ENCODE assay signal across 9 mouse cellular contexts in the genomic region with DNA sequence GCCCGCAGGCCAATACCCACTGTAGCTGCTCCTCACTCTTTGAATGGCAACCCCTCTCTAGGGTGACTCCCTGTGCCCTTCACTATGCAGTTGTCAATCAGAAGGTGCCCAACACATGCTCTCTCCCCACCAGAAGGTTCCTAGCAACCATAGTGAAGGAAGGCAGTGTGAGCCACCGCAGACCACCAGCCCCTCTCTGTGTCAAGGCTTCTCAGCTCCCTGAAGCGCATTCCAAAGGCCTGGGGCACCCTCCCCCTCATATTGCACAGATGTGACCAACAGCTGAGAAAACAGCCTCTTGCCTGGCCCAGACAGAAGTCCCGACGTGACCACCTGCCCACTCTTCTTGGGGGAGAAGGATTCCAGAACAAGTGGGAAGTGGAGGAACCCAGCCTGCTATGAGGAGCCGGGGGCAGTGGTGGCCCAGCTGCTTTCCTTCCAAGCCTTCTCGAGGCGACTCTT. TPM values are rescaled to one million over a fixed set of nuclear protein-coding genes. Genes with fewer than 3 reads are reported as not detected.
DNase-seq lines count a peak whose midpoint lies in the region; ATAC-seq and TF ChIP-seq lines count a peak whose summit lies in the region.
"Had no signal": no experiment of that assay in that cellular context is flagged by ENCODE, and none has a peak within 500 bp of the region (broad histone marks: within the 10 kb centered on the region; RNA-seq: fewer than 3 reads in every experiment).

No protein-coding gene starts in this region.

- H3K4me1 ChIP-seq in cortical plate, adult 2 months (ENCODE audit: control insufficient read depth, insufficient read depth, low read length), result peaks cover 2% of the 10 kb centered on the region; the same call in 1 of the 2 replicates
- peaks cover 49% of the 10 kb centered on the region for H3K4me1 ChIP-seq in hindbrain, embryonic 13.5 days (replicated peaks)
- H3K4me1 ChIP-seq in midbrain, embryonic 13.5 days (replicated peaks), result peaks cover 55% of the 10 kb centered on the region

- no peak overlapping the region for H3K27ac ChIP-seq in cortical plate, adult 2 months (ENCODE audit: insufficient read depth, low read length)
- H3K27ac ChIP-seq in hindbrain, embryonic 13.5 days, result peak overlapping the region; percentile 83
- H3K27ac ChIP-seq in midbrain, embryonic 13.5 days, result peak overlapping the region; percentile 90

- ATAC-seq in hindbrain, embryonic 13.5 days (ENCODE audit: low FRiP score), result peak; percentile 33
- ATAC-seq in midbrain, embryonic 13.5 days, result peak; percentile 44

- no peak for TF ChIP-seq POLR2A in cortical plate, adult 2 months (IDR thresholded peaks at IDR 0.05; ENCODE audit: extremely low read depth, insufficient read depth, low read length)

- no peaks in the 10 kb centered on the region for H3K9me3 ChIP-seq in hindbrain, embryonic 13.5 days
- no peaks in the 10 kb centered on the region for H3K9me3 ChIP-seq in midbrain, embryonic 13.5 days

- peak; percentile 89 for DNase-seq in heart, adult 11 months
- DNase-seq in heart, adult 9 months (ENCODE audit: low spot score in 2 of 2), result no peak
- no peak for DNase-seq in right cerebral cortex, postnatal 25 days
- DNase-seq in cerebellum, postnatal 36 days, result no peak
- no peak for DNase-seq in adrenal gland, postnatal 36 days
- DNase-seq: adrenal gland, postnatal 14 days had no signal

- peak overlapping the region; percentile 3; the same call in 1 of the 2 replicates for H3K4me3 ChIP-seq in cortical plate, adult 2 months (ENCODE audit: insufficient read depth, low read length)
- peak overlapping the region; percentile 60 for H3K4me3 ChIP-seq in hindbrain, embryonic 13.5 days
- peak overlapping the region; percentile 70 for H3K4me3 ChIP-seq in midbrain, embryonic 13.5 days (replicated peaks)

- peak overlapping the region; percentile 95 for H3K4me2 ChIP-seq in hindbrain, embryonic 13.5 days
- H3K4me2 ChIP-seq in midbrain, embryonic 13.5 days (replicated peaks), result peak overlapping the region; percentile 94

- H3K9ac ChIP-seq in hindbrain, embryonic 13.5 days, result peak overlapping the region; percentile 84
- H3K9ac ChIP-seq in midbrain, embryonic 13.5 days (replicated peaks), result peak overlapping the region; percentile 89

- no peak for TF ChIP-seq CTCF in cortical plate, adult 2 months (IDR thresholded peaks at IDR 0.05; ENCODE audit: extremely low read depth, insufficient read depth, low read length)

- peaks cover 13% of the 10 kb centered on the region; the same call in 1 of the 2 replicates for H3K27me3 ChIP-seq in hindbrain, embryonic 13.5 days
- no peaks in the 10 kb centered on the region for H3K27me3 ChIP-seq in midbrain, embryonic 13.5 days

- peaks cover 4% of the 10 kb centered on the region; the same call in 1 of the 2 replicates for H3K36me3 ChIP-seq in hindbrain, embryonic 13.5 days
- H3K36me3 ChIP-seq in midbrain, embryonic 13.5 days, result peaks cover 19% of the 10 kb centered on the region

- WGBS in hindbrain, embryonic 13.5 days, result 4% methylated on average over 8 of the region's 8 CpGs
- WGBS in midbrain, embryonic 13.5 days, result 3% methylated on average over 8 of the region's 8 CpGs

RNA-seq across cellular contexts. Expression of a gene that starts 1.4 kb away (rescaled TPM):
- polyA plus RNA-seq in cortical plate, adult 2 months (2012; rRNA removed), result 3.1 and 3.6 TPM in 2 replicates
- polyA plus RNA-seq in hindbrain, embryonic 13.5 days (2015; fragmentation: Nextera tagmentation; extraction: Ambion mirVana), result 49.5 and 55.3 TPM in 2 replicates
- polyA plus RNA-seq in midbrain, embryonic 13.5 days (2015; fragmentation: Nextera tagmentation; extraction: Ambion mirVana), result 61.9 and 77.6 TPM in 2 replicates
- 10 to 100 TPM in 1 of 2 experiments, 1 to 10 TPM in 1; 8.8 to 13.3 TPM for total RNA-seq in adrenal gland, postnatal 36 days (2021)

RNA-seq across cellular contexts. Expression of a gene that starts 23.8 kb away (rescaled TPM):
- 5.2 and 6.2 TPM in 2 replicates for polyA plus RNA-seq in cortical plate, adult 2 months (2012; rRNA removed)
- polyA plus RNA-seq in hindbrain, embryonic 13.5 days (2015; fragmentation: Nextera tagmentation; extraction: Ambion mirVana), result 145 and 148 TPM in 2 replicates
- 129 and 135 TPM in 2 replicates for polyA plus RNA-seq in midbrain, embryonic 13.5 days (2015; fragmentation: Nextera tagmentation; extraction: Ambion mirVana)
- total RNA-seq in adrenal gland, postnatal 36 days (2021), result under 1 TPM in 1 of 2 experiments, not detected in 1; 0.33 TPM
- total RNA-seq: adrenal gland, postnatal 14 days had no signal

RNA-seq across cellular contexts. Expression of a gene that starts 27.8 kb away (rescaled TPM):
- 378 and 380 TPM in 2 replicates for polyA plus RNA-seq in cortical plate, adult 2 months (2012; rRNA removed)
- 35.8 and 39.8 TPM in 2 replicates for polyA plus RNA-seq in hindbrain, embryonic 13.5 days (2015; fragmentation: Nextera tagmentation; extraction: Ambion mirVana)
- polyA plus RNA-seq in midbrain, embryonic 13.5 days (2015; fragmentation: Nextera tagmentation; extraction: Ambion mirVana), result 10.1 and 14.0 TPM in 2 replicates
- total RNA-seq in adrenal gland, postnatal 36 days (2021), result 10 to 100 TPM; 45.9 to 47.8 TPM

RNA-seq across cellular contexts. Expression of a gene that starts 41.7 kb away (rescaled TPM):
- 45.0 and 48.7 TPM in 2 replicates for polyA plus RNA-seq in cortical plate, adult 2 months (2012; rRNA removed)
- 19.3 and 20.7 TPM in 2 replicates for polyA plus RNA-seq in hindbrain, embryonic 13.5 days (2015; fragmentation: Nextera tagmentation; extraction: Ambion mirVana)
- 19.8 and 24.9 TPM in 2 replicates for polyA plus RNA-seq in midbrain, embryonic 13.5 days (2015; fragmentation: Nextera tagmentation; extraction: Ambion mirVana)
- 10 to 100 TPM; 14.3 to 16.1 TPM for total RNA-seq in adrenal gland, postnatal 36 days (2021)

RNA-seq across cellular contexts. Expression of a gene that starts 42.1 kb away (rescaled TPM):
- polyA plus RNA-seq in cortical plate, adult 2 months (2012; rRNA removed), result 11.3 and 12.0 TPM in 2 replicates
- 40.1 and 40.7 TPM in 2 replicates for polyA plus RNA-seq in hindbrain, embryonic 13.5 days (2015; fragmentation: Nextera tagmentation; extraction: Ambion mirVana)
- 49.2 and 51.0 TPM in 2 replicates for polyA plus RNA-seq in midbrain, embryonic 13.5 days (2015; fragmentation: Nextera tagmentation; extraction: Ambion mirVana)
- 10 to 100 TPM; 20.7 to 22.0 TPM for total RNA-seq in adrenal gland, postnatal 36 days (2021)

Comparison
In these comparisons a context has a peak if more than half of its experiments do, and no peak if none do; other contexts are left out.
1. H3K4me3 ChIP-seq: peak in every context shown above with its lines; median percentile 70 in midbrain, embryonic 13.5 days; 60 in hindbrain, embryonic 13.5 days; 3 in cortical plate, adult 2 months.
2. RNA of a gene that starts 1.4 kb away (polyA plus RNA-seq): 61.9 to 77.6 TPM in midbrain, embryonic 13.5 days and 49.5 to 55.3 TPM in hindbrain, embryonic 13.5 days; 3.1 to 3.6 TPM in cortical plate, adult 2 months; every median in the first group is over 10 times any median in the second.
3. RNA of a gene that starts 23.8 kb away (polyA plus RNA-seq): 145 to 148 TPM in hindbrain, embryonic 13.5 days and 129 to 135 TPM in midbrain, embryonic 13.5 days; 5.2 to 6.2 TPM in cortical plate, adult 2 months; every median in the first group is over 10 times any median in the second.